Mouse (Mus musculus) E14TG2a.4 (cell line): ENCODE results near the gene Ptges3l.

Source experiments
- CTCF ChIP-seq: conservative IDR thresholded peaks from 2 replicates; pipeline ENCODE4 v1.5.1; 2014; ENCODE audit warnings: low read length
- NANOG ChIP-seq: IDR thresholded peaks from 2 replicates; pipeline ENCODE4 v1.6.1; 2014; ENCODE audit warnings: borderline replicate concordance, low read length, mixed read lengths
- POU5F1 ChIP-seq: IDR thresholded peaks from 2 replicates; pipeline ENCODE4 v1.6.1; 2014; ENCODE audit warnings: low read length, borderline replicate concordance

DNA sequence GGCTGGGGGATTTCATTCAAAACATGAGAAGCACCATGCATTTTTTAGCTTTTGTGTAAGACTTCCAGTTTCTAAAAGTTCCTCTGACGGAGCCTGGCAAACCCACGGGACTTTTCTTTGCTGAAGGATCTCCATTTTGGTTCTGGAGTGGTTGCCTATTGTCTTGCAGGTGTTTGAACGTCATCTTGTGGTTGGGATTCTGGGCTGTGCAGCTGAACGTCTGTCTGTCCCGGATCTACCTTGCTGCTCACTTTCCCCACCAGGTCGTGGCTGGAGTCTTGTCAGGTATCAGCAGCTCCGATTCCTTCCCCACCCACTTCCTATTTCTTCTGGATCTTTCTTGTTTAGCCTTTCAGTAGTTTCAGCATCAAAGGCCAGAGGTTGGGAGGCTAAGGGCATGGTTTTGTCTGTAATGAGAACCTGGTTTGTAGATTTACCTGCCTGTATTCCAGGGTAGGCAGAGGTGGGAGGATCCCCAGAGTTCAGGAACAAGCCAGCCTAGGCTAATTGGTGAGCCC is 50.7 kb downstream of the Ptges3l start:
- TF ChIP-seq POU5F1 (no peak), CTCF (no peak), NANOG (no peak)
